In genomic region chr8:40210871-40211270, GRCm38 (mm10) we compare ENCODE assay signal across 33 mouse cellular contexts.
A peak's percentile ranks its signal among the peaks of the same experiment; 100 is the strongest.
DNase-seq lines count a peak whose midpoint lies in the region; ATAC-seq lines count a peak whose summit lies in the region.
"Had no signal": no experiment of that assay in that cellular context is flagged by ENCODE, and none has a peak within 500 bp of the region (broad histone marks: within the 10 kb centered on the region; RNA-seq: fewer than 3 reads in every experiment).

No protein-coding gene starts in this region.

- intact Hi-C loops in left cerebral cortex, postnatal 10 days (cut with DNase I) = no loop called here

- no peak overlapping the region for H3K27ac ChIP-seq in forebrain, embryonic 13.5 days
- H3K27ac ChIP-seq in forebrain, embryonic 12.5 days = no peak overlapping the region
- H3K27ac ChIP-seq in brown adipose tissue, adult 24 weeks (replicated peaks; ENCODE audit: low read depth, low read length) = peak overlapping the region; percentile 60
- H3K27ac ChIP-seq: embryonic facial prominence, embryonic 13.5 days; heart, embryonic 10.5 days; heart, embryonic 15.5 days; limb, embryonic 12.5 days; liver, embryonic 15.5 days; neural tube, embryonic 15.5 days; stomach, embryonic 15.5 days had no signal

- no peaks in the 10 kb centered on the region for H3K36me3 ChIP-seq in forebrain, embryonic 13.5 days (ENCODE audit: poor library complexity, severe bottlenecking)
- no peaks in the 10 kb centered on the region for H3K36me3 ChIP-seq in forebrain, embryonic 12.5 days (replicated peaks)
- H3K36me3 ChIP-seq: embryonic facial prominence, embryonic 13.5 days; heart, embryonic 10.5 days; heart, embryonic 15.5 days; limb, embryonic 12.5 days; liver, embryonic 15.5 days; neural tube, embryonic 15.5 days; stomach, embryonic 15.5 days had no signal

- 83% methylated on average over 4 of the region's 4 CpGs for WGBS in forebrain, embryonic 13.5 days
- WGBS in forebrain, embryonic 12.5 days = 89% methylated on average over 4 of the region's 4 CpGs

- no peaks in the 10 kb centered on the region for H3K27me3 ChIP-seq in forebrain, embryonic 13.5 days
- H3K27me3 ChIP-seq in forebrain, embryonic 12.5 days = no peaks in the 10 kb centered on the region
- H3K27me3 ChIP-seq: CH12.LX; embryonic facial prominence, embryonic 13.5 days; heart, embryonic 15.5 days; limb, embryonic 12.5 days; liver, embryonic 15.5 days; neural tube, embryonic 15.5 days; stomach, embryonic 15.5 days had no signal

- H3K4me3 ChIP-seq in forebrain, embryonic 13.5 days = no peak overlapping the region
- no peak overlapping the region for H3K4me3 ChIP-seq in forebrain, embryonic 12.5 days (replicated peaks)
- H3K4me3 ChIP-seq in brown adipose tissue, adult 24 weeks (ENCODE audit: insufficient read depth, low read depth, low read length) = no peak overlapping the region
- H3K4me3 ChIP-seq: embryonic facial prominence, embryonic 13.5 days; heart, embryonic 10.5 days; heart, embryonic 15.5 days; limb, embryonic 12.5 days; liver, embryonic 15.5 days; neural tube, embryonic 15.5 days; stomach, embryonic 15.5 days had no signal

- no peak overlapping the region for H3K4me2 ChIP-seq in forebrain, embryonic 13.5 days
- no peak overlapping the region for H3K4me2 ChIP-seq in forebrain, embryonic 12.5 days
- H3K4me2 ChIP-seq: embryonic facial prominence, embryonic 13.5 days; heart, embryonic 15.5 days; limb, embryonic 12.5 days; liver, embryonic 15.5 days; lung, embryonic 14.5 days; neural tube, embryonic 15.5 days; stomach, embryonic 15.5 days had no signal

- H3K4me1 ChIP-seq in forebrain, embryonic 13.5 days = no peaks in the 10 kb centered on the region
- H3K4me1 ChIP-seq in forebrain, embryonic 12.5 days = no peaks in the 10 kb centered on the region
- peaks cover 2% of the 10 kb centered on the region; the same call in 1 of the 2 replicates for H3K4me1 ChIP-seq in brown adipose tissue, adult 24 weeks (ENCODE audit: control insufficient read depth, insufficient read depth, insufficient read length, low read length)
- H3K4me1 ChIP-seq: embryonic facial prominence, embryonic 13.5 days; heart, embryonic 10.5 days; heart, embryonic 15.5 days; limb, embryonic 12.5 days; liver, embryonic 15.5 days; neural tube, embryonic 15.5 days; stomach, embryonic 15.5 days had no signal

- peak; percentile 9 to 15 for DNase-seq in left cerebral cortex, adult 18-20 months (ENCODE audit: low spot score in 2 of 2)
- DNase-seq in left cerebral cortex, postnatal 10 days (ENCODE audit: extremely low spot score in 1 of 2, low spot score in 2 of 2) = no peak
- peak; percentile 12 for DNase-seq in right cerebral cortex, postnatal 25 days
- no peak for DNase-seq in adrenal gland, postnatal 4 days (ENCODE audit: low spot score in 2 of 2)
- DNase-seq in layer of hippocampus, adult 18-20 months (ENCODE audit: low spot score in 2 of 2) = no peak
- DNase-seq: adrenal gland, adult 2 months; adrenal gland, postnatal 36 days; cerebellum, adult 11-12 months; cerebellum, adult 9-11 months; embryo, embryonic 11 days; gastrocnemius, postnatal 25 days; heart, adult 11 months; kidney, adult 2 months; kidney, postnatal 10 days; layer of hippocampus, adult 9-11 months; lung, embryonic 14.5 days; lung, postnatal 14 days; midbrain, embryonic 14.5 days; retina, postnatal 1 day; thymus, postnatal 14 days had no signal

- no peak overlapping the region for H3K9ac ChIP-seq in forebrain, embryonic 13.5 days
- H3K9ac ChIP-seq in forebrain, embryonic 12.5 days = no peak overlapping the region
- H3K9ac ChIP-seq: embryonic facial prominence, embryonic 13.5 days; heart, embryonic 15.5 days; limb, embryonic 12.5 days; liver, embryonic 15.5 days; lung, embryonic 14.5 days; neural tube, embryonic 15.5 days; stomach, embryonic 15.5 days had no signal

- no peaks in the 10 kb centered on the region for H3K9me3 ChIP-seq in forebrain, embryonic 13.5 days (replicated peaks)
- H3K9me3 ChIP-seq in forebrain, embryonic 12.5 days = no peaks in the 10 kb centered on the region
- H3K9me3 ChIP-seq: embryonic facial prominence, embryonic 13.5 days; heart, embryonic 10.5 days; heart, embryonic 15.5 days; limb, embryonic 12.5 days; liver, embryonic 15.5 days; neural tube, embryonic 15.5 days; stomach, embryonic 15.5 days had no signal

- ATAC-seq in forebrain, embryonic 13.5 days = peak; percentile 36; the same call in 1 of the 2 replicates
- no peak for ATAC-seq in forebrain, embryonic 12.5 days (ENCODE audit: low FRiP score)
- ATAC-seq: activated CD4-positive, CD25-positive, alpha-beta regulatory T cell, adult 4 months; hindbrain, embryonic 16.5 days had no signal

Comparison
In these comparisons a context has a peak if more than half of its experiments do, and no peak if none do; other contexts are left out.
1. DNase-seq: peak in left cerebral cortex, adult 18-20 months (2 of 2) and right cerebral cortex, postnatal 25 days (single experiment); none in left cerebral cortex, postnatal 10 days (0 of 2), adrenal gland, postnatal 4 days (0 of 2) and layer of hippocampus, adult 18-20 months (0 of 2).